Mouse (Mus musculus): ENCODE results near the gene Myo9a.

DNA sequence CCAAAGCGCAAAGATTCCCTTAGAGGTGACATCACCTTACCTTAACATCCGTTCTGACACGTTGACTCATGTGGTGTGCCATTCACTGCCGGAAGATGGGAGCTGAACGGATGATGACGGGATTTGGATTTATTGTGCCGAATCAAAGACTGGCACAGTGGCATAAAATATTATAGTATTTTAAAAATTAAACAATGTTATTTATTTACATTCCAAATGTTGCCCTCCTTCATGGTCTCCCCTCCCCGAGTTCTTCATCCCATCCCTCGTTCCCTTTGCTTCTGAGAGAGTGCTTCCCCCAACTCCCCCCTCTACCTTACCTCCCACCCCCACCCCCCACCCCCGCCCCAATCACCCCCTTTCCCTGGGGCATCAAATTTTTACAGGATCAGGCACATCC, 209.9 kb downstream of the Myo9a start, which contains the start of gene Nr2e3:
- TF ChIP-seq CTCF (IDR thresholded peaks at IDR 0.05; ENCODE audit: extremely low read depth, insufficient read length, insufficient replicate concordance, low read depth, low read length) (no peak), POLR2A (IDR thresholded peaks at IDR 0.05; ENCODE audit: low read depth, low read length) (no peak)

All from small intestine, adult 2 months (tissue).